Mouse (Mus musculus) frontal cortex, postnatal 36 days (tissue): ENCODE measurements around the gene Ceacam15.

ENCODE experiments used
- DNase-seq, 2 experiments: peaks; one replicate each; pipeline ENCODE4 v3.0.0; 2022; ENCODE audit warnings: low spot score in 2 of 2

Gene Ceacam15

GRCm38 (mm10) chr7:16631025-16631424, 44.5 kb downstream of the Ceacam15 start:
- DNase-seq: no peak

GRCm38 (mm10) chr7:16629598-16630296, 45.8 kb downstream of the Ceacam15 start:
- peak; percentile 55 to 62 for DNase-seq

- peak; percentile 66 to 78 for DNase-seq
Measured at GRCm38 (mm10) chr7:16628096-16628771, 47.3 kb downstream of the Ceacam15 start.

- DNase-seq: no peak
Measured at GRCm38 (mm10) chr7:16623687-16624086, 51.8 kb downstream of the Ceacam15 start.

DNA sequence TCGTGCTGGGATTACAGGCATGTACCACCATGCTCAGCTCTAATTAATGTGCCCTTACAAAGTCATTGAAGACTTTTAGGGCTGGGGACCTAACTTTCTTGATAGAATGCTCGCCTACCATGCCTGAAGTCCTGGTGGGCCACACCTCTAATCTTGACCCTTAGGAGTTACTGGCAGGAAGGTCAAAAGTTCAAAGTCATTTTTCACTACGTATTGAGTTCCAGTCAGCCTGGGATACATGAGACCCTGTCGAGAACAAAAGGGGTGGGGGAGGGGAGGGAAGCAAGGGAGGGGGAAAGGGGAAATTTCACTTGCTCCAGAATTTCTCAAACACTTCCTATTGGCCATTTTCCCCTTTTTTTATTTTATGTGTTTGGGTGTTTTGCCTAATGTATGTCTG, 52.4 kb downstream of the Ceacam15 start:
- DNase-seq: no peak
